Mouse (Mus musculus) CH12.LX (cell line): ENCODE results near the gene Smc2. TPM values are rescaled to one million over a fixed set of nuclear protein-coding genes. Genes with fewer than 3 reads are reported as not detected.

Source experiments
- DNase-seq: peaks from one replicate; pipeline ENCODE4 v3.0.0-alpha.2; 2013; ENCODE audit errors: extremely low read depth
- H3K27ac ChIP-seq: 2 replicates; pipeline ENCODE4 v1.5.1; 2012; ENCODE audit warnings: low read depth, mild to moderate bottlenecking, control low read depth, moderate library complexity; ENCODE audit not compliant: insufficient read depth
- H3K27me3 ChIP-seq: replicated peaks from 2 replicates; pipeline ENCODE3; 2012; ENCODE audit warnings: inconsistent platforms
- H3K36me3 ChIP-seq, 2 experiments: replicated peaks in 1 of 2; 2 replicates each; pipeline versions ENCODE3 to v1.6.1; 2012; ENCODE audit warnings: inconsistent platforms in 1 of 2, low read length in 1 of 2, mild to moderate bottlenecking in 1 of 2, mixed read lengths in 1 of 2, moderate library complexity in 1 of 2; ENCODE audit not compliant: control insufficient read depth in 1 of 2, insufficient read depth in 1 of 2
- H3K4me1 ChIP-seq, 2 experiments: 2 replicates each; pipeline ENCODE4 v1.6.1; 2012; ENCODE audit warnings: inconsistent platforms in 1 of 2, moderate library complexity in 1 of 2; ENCODE audit not compliant: insufficient read depth in 2 of 2, control insufficient read depth in 1 of 2
- H3K4me2 ChIP-seq: 2 replicates; pipeline ENCODE4 v1.6.1; 2012; ENCODE audit warnings: low read depth, mild to moderate bottlenecking, control low read depth; ENCODE audit not compliant: poor library complexity, insufficient read depth, severe bottlenecking
- H3K4me3 ChIP-seq, 3 experiments: fragments of 150-350 bp in 1 of 3; sonication (generic) in 1 of 3; replicated peaks in 1 of 3; 2 replicates each; pipeline versions ENCODE3 to v1.5.1; 2011 to 2012; ENCODE audit warnings: low read depth in 2 of 3, low read length in 2 of 3, mild to moderate bottlenecking in 2 of 3, moderate library complexity in 2 of 3, control low read depth in 1 of 3, improper control_type of control experiment in 1 of 3, inconsistent platforms in 1 of 3, mixed read lengths in 1 of 3; ENCODE audit not compliant: poor library complexity in 1 of 3
- H3K79me2 ChIP-seq: replicated peaks from 2 replicates; pipeline ENCODE4 v1.6.1; 2012; ENCODE audit warnings: mild to moderate bottlenecking, moderate library complexity; ENCODE audit not compliant: control insufficient read depth, poor library complexity, insufficient read depth, severe bottlenecking; ENCODE audit errors: extremely low read depth
- H3K9ac ChIP-seq: 2 replicates; pipeline ENCODE4 v1.6.1; 2012; ENCODE audit warnings: low read depth, mild to moderate bottlenecking, control low read depth, moderate library complexity; ENCODE audit not compliant: insufficient read depth
- H3K9me3 ChIP-seq: replicated peaks from 2 replicates; pipeline ENCODE3; 2012; ENCODE audit warnings: low read length, inconsistent platforms, mixed read lengths
- BHLHE40 ChIP-seq: IDR thresholded peaks from 2 replicates; pipeline ENCODE4 v1.6.1; 2011; ENCODE audit warnings: mild to moderate bottlenecking, low read depth, low read length, improper control_type of control experiment
- CHD2 ChIP-seq: IDR thresholded peaks from 2 replicates; pipeline ENCODE4 v1.6.1; 2011; ENCODE audit warnings: low read length, improper control_type of control experiment
- ELF1 ChIP-seq: IDR thresholded peaks from 2 replicates; pipeline ENCODE4 v1.6.1; 2014; ENCODE audit warnings: low read depth, mild to moderate bottlenecking, inconsistent platforms, low read length, improper control_type of control experiment
- ETS1 ChIP-seq: conservative IDR thresholded peaks from 2 replicates; pipeline ENCODE4 v1.6.1; 2012; ENCODE audit warnings: low read depth, mild to moderate bottlenecking, inconsistent platforms, low read length, improper control_type of control experiment, moderate library complexity
- GABPA ChIP-seq: IDR thresholded peaks from 2 replicates; pipeline ENCODE4 v1.6.1; 2012; ENCODE audit warnings: low read depth, low read length, improper control_type of control experiment, inconsistent platforms; ENCODE audit not compliant: insufficient replicate concordance
- HCFC1 ChIP-seq: IDR thresholded peaks from 2 replicates; pipeline ENCODE4 v1.6.1; 2012; ENCODE audit warnings: low read depth, mild to moderate bottlenecking, inconsistent platforms, low read length, improper control_type of control experiment
- JUND ChIP-seq: conservative IDR thresholded peaks from 2 replicates; pipeline ENCODE4 v1.6.1; 2011; ENCODE audit warnings: low read depth, low read length, improper control_type of control experiment
- MAX ChIP-seq: IDR thresholded peaks from 2 replicates; pipeline ENCODE4 v1.6.1; 2011; ENCODE audit warnings: low read length, improper control_type of control experiment
- MXI1 ChIP-seq: IDR thresholded peaks from 2 replicates; pipeline ENCODE4 v1.6.1; 2011; ENCODE audit warnings: mild to moderate bottlenecking, low read depth, low read length, improper control_type of control experiment
- NRF1 ChIP-seq: IDR thresholded peaks from 2 replicates; pipeline ENCODE4 v1.6.1; 2014; ENCODE audit warnings: low read depth, mild to moderate bottlenecking, inconsistent platforms, low read length, improper control_type of control experiment, moderate library complexity
- PAX5 ChIP-seq: IDR thresholded peaks from 2 replicates; pipeline ENCODE4 v1.6.1; 2012; ENCODE audit warnings: low read length, inconsistent platforms, mixed read lengths
- POLR2A ChIP-seq: IDR thresholded peaks from 2 replicates; pipeline ENCODE4 v1.6.1; 2011; ENCODE audit warnings: low read depth, mild to moderate bottlenecking, improper control_type of control experiment, low read length
- POLR2AphosphoS2 ChIP-seq: IDR thresholded peaks from 2 replicates; pipeline ENCODE4 v1.6.1; 2011; ENCODE audit warnings: low read depth, low read length, improper control_type of control experiment
- RAD21 ChIP-seq: IDR thresholded peaks from 2 replicates; pipeline ENCODE4 v1.6.1; 2011; ENCODE audit warnings: low read depth, mild to moderate bottlenecking, low read length, improper control_type of control experiment, moderate library complexity
- RCOR1 ChIP-seq: conservative IDR thresholded peaks from 2 replicates; pipeline ENCODE4 v1.6.1; 2012; ENCODE audit warnings: low read depth, mild to moderate bottlenecking, inconsistent platforms, low read length, improper control_type of control experiment
- SMC3 ChIP-seq: IDR thresholded peaks from 2 replicates; pipeline ENCODE4 v1.6.1; 2011; ENCODE audit warnings: low read depth, low read length, improper control_type of control experiment
- TBP ChIP-seq: conservative IDR thresholded peaks from 2 replicates; pipeline ENCODE4 v1.6.1; 2011; ENCODE audit warnings: low read depth, low read length, improper control_type of control experiment
- TCF12 ChIP-seq: IDR thresholded peaks from 2 replicates; pipeline ENCODE4 v1.6.1; 2014; ENCODE audit warnings: low read depth, mild to moderate bottlenecking, inconsistent platforms, low read length, improper control_type of control experiment
- USF1 ChIP-seq: IDR thresholded peaks from 2 replicates; pipeline ENCODE4 v1.6.1; 2014; ENCODE audit warnings: low read depth, mild to moderate bottlenecking, inconsistent platforms, low read length, improper control_type of control experiment
- ZC3H11A ChIP-seq: IDR thresholded peaks from 2 replicates; pipeline ENCODE4 v1.6.1; 2012; ENCODE audit warnings: low read depth, mild to moderate bottlenecking, inconsistent platforms, low read length, improper control_type of control experiment
- ZKSCAN1 ChIP-seq: IDR thresholded peaks from 2 replicates; pipeline ENCODE4 v1.6.1; 2012; ENCODE audit warnings: low read depth, inconsistent platforms, low read length, improper control_type of control experiment, borderline replicate concordance
- ZMIZ1 ChIP-seq: IDR thresholded peaks from 2 replicates; pipeline ENCODE4 v1.6.1; 2012; ENCODE audit warnings: low read depth, mild to moderate bottlenecking, inconsistent platforms, low read length, improper control_type of control experiment
- dilution Hi-C: fragments of 300-500 bp; cut with MboI; formaldehyde crosslinking; loops from 2 replicates; pipeline ENCODE4 v1.14.3; 2020; ENCODE audit warnings: low sequenced_read_pairs; ENCODE audit not compliant: extremely low pct_unique_long_range_greater_than_20kb, extremely low pct_ligation_motif_present
- in situ Hi-C: fragments of 300-500 bp; cut with MboI; formaldehyde crosslinking; loops from 3 replicates; pipeline ENCODE4 v1.14.3; 2019; ENCODE audit warnings: low sequenced_read_pairs, low pct_ligation_motif_present, low pct_unique_long_range_greater_than_20kb, mixed read lengths
- polyA plus RNA-seq: library from polyadenylated mRNA; unstranded; fragments of >175 nt; gene quantifications from 2 replicates; pipeline ENCODE4 v1.2.1, GENCODE M21; 2012; ENCODE audit warnings: low read depth; ENCODE audit not compliant: insufficient read length
- total RNA-seq, 2 experiments: library from RNA; depleted of rRNA; stranded (reverse); fragments of 300-350 nt in 1 of 2; fragments of >200 nt in 1 of 2; gene quantifications; 2 replicates each; pipeline ENCODE4 v1.2.3; 2012 to 2014

Smc2 gene
- total and polyA plus RNA-seq, 3 experiments: 60.3 to 79.7 (median 71.0) TPM

- no peaks in the 10 kb centered on the region for H3K79me2 ChIP-seq
- H3K4me2 ChIP-seq: no peak overlapping the region
- H3K4me3 ChIP-seq: no peak overlapping the region
- in situ Hi-C loops: no loop called here
- no peak overlapping the region for H3K9ac ChIP-seq
- no peaks in the 10 kb centered on the region for H3K9me3 ChIP-seq
- H3K27ac ChIP-seq: no peak overlapping the region
- dilution Hi-C loops: no loop called here
- DNase-seq: no peak
- H3K4me1 ChIP-seq: no peaks in the 10 kb centered on the region
- H3K27me3 ChIP-seq: no peaks in the 10 kb centered on the region
- TF ChIP-seq RCOR1 (no peak), ZKSCAN1 (no peak), TBP (no peak), USF1 (no peak), TCF12 (no peak), SMC3 (no peak), ELF1 (no peak), GABPA (no peak), POLR2A (no peak), CHD2 (no peak), ETS1 (no peak), POLR2AphosphoS2 (no peak), MAX (no peak), HCFC1 (no peak), ZC3H11A (no peak)
- no peaks in the 10 kb centered on the region for H3K36me3 ChIP-seq
Measured at GRCm38 (mm10) chr4:52526464-52526863, 87.4 kb downstream of the Smc2 start.

GRCm38 (mm10) chr4:52530636-52531035, 91.6 kb downstream of the Smc2 start:
- no peak for DNase-seq
- dilution Hi-C loops (no loop called here), in situ Hi-C loops (no loop called here)
- Histone ChIP-seq H3K27ac (no peak overlapping the region), H3K4me1 (no peaks in the 10 kb centered on the region), H3K9me3 (no peaks in the 10 kb centered on the region), H3K79me2 (no peaks in the 10 kb centered on the region), H3K4me3 (no peak overlapping the region), H3K36me3 (no peaks in the 10 kb centered on the region), H3K27me3 (no peaks in the 10 kb centered on the region), H3K9ac (no peak overlapping the region), H3K4me2 (no peak overlapping the region)
- TF ChIP-seq RAD21 (no peak), GABPA (no peak), NRF1 (no peak), ZMIZ1 (no peak), USF1 (no peak), ZKSCAN1 (no peak), BHLHE40 (no peak), TBP (no peak), MXI1 (no peak), PAX5 (no peak), JUND (no peak)

Other genes starting within 250 kb of the Smc2 start
- 1.2 and 2.4 TPM in 2 replicates for gene Vma21-ps, start 58.0 kb downstream of the Smc2 start, total RNA-seq (2012; rRNA removed)
- 3.6 TPM in 1 of 2 replicates, not detected in the other for gene Vma21-ps, start 58.0 kb downstream of the Smc2 start, total RNA-seq (2014; rRNA removed)
- gene Vma21-ps, start 58.0 kb downstream of the Smc2 start, polyA plus RNA-seq: not detected in 2 replicates
- gene Toporsl, start 157.0 kb downstream of the Smc2 start, total RNA-seq (2012; rRNA removed): 0.85 and 0.92 TPM in 2 replicates
- 2.0 and 2.4 TPM in 2 replicates for gene Toporsl, start 157.0 kb downstream of the Smc2 start, total RNA-seq (2014; rRNA removed)
- gene Toporsl, start 157.0 kb downstream of the Smc2 start, polyA plus RNA-seq: 2.5 and 2.6 TPM in 2 replicates